Mouse (Mus musculus) bone marrow macrophage, adult 2 months (primary cell): ENCODE results near the gene Poll.

Experiments
- CTCF ChIP-seq: IDR thresholded peaks from 2 replicates; pipeline ENCODE4 v1.5.1; 2012; ENCODE audit warnings: low read depth, mild to moderate bottlenecking, low read length, moderate library complexity
- POLR2A ChIP-seq: IDR thresholded peaks from 2 replicates; pipeline ENCODE4 v1.6.1; 2012; ENCODE audit warnings: mild to moderate bottlenecking, low read depth, low read length, borderline replicate concordance

- no peak for TF ChIP-seq CTCF
- TF ChIP-seq POLR2A: no peak
Measured at GRCm38 (mm10) chr19:45535214-45535735, 25.1 kb downstream of the Poll start.
